Mouse (Mus musculus): ENCODE results near the gene Tmem38b. TPM values are rescaled to one million over a fixed set of nuclear protein-coding genes. Genes with fewer than 3 reads are reported as not detected.

Tmem38b gene
- polyA plus RNA-seq, 1 experiment = 12.5 TPM

GRCm38 (mm10) chr4:53818320-53818719, 7.5 kb upstream of the Tmem38b start:
- Histone ChIP-seq H3K4me3 (ENCODE audit: insufficient read depth, low read depth, low read length) (no peak overlapping the region), H3K36me3 (ENCODE audit: control insufficient read depth, insufficient read depth, low read length) (no peaks in the 10 kb centered on the region), H3K27me3 (replicated peaks; ENCODE audit: control insufficient read depth, insufficient read depth, low read length) (no peaks in the 10 kb centered on the region), H3K4me1 (ENCODE audit: control insufficient read depth, insufficient read depth, low read length) (no peaks in the 10 kb centered on the region), H3K27ac (ENCODE audit: insufficient read depth, low read depth, low read length) (no peak overlapping the region)
- no peak for DNase-seq
- no peak for TF ChIP-seq POLR2A (IDR thresholded peaks at IDR 0.05; ENCODE audit: low read depth, low read length)
- TF ChIP-seq CTCF (conservative IDR thresholded peaks at IDR 0.05; ENCODE audit: insufficient read depth, insufficient read length, low read depth, low read length) = no peak
- 78% methylated on average over 5 of the region's 5 CpGs for WGBS

- no peak overlapping the region for H3K27ac ChIP-seq (ENCODE audit: insufficient read depth, low read depth, low read length)
- H3K27me3 ChIP-seq (replicated peaks; ENCODE audit: control insufficient read depth, insufficient read depth, low read length) = no peaks in the 10 kb centered on the region
- peak; percentile 16 for DNase-seq
- TF ChIP-seq POLR2A (IDR thresholded peaks at IDR 0.05; ENCODE audit: low read depth, low read length) = no peak
- no peak for TF ChIP-seq CTCF (conservative IDR thresholded peaks at IDR 0.05; ENCODE audit: insufficient read depth, insufficient read length, low read depth, low read length)
- H3K36me3 ChIP-seq (ENCODE audit: control insufficient read depth, insufficient read depth, low read length) = no peaks in the 10 kb centered on the region
- no peak overlapping the region for H3K4me3 ChIP-seq (ENCODE audit: insufficient read depth, low read depth, low read length)
- no peaks in the 10 kb centered on the region for H3K4me1 ChIP-seq (ENCODE audit: control insufficient read depth, insufficient read depth, low read length)
- WGBS = 58% methylated on average over 6 of the region's 6 CpGs
Measured at GRCm38 (mm10) chr4:53823697-53824096, 2.1 kb upstream of the Tmem38b start.

GRCm38 (mm10) chr4:53824831-53825230, 1.0 kb upstream of the Tmem38b start:
- 53% methylated on average over 4 of the region's 4 CpGs for WGBS
- no peaks in the 10 kb centered on the region for H3K4me1 ChIP-seq (ENCODE audit: control insufficient read depth, insufficient read depth, low read length)
- TF ChIP-seq POLR2A (IDR thresholded peaks at IDR 0.05; ENCODE audit: low read depth, low read length) (no peak), CTCF (conservative IDR thresholded peaks at IDR 0.05; ENCODE audit: insufficient read depth, insufficient read length, low read depth, low read length) (no peak)
- no peak for DNase-seq
- H3K36me3 ChIP-seq (ENCODE audit: control insufficient read depth, insufficient read depth, low read length) = no peaks in the 10 kb centered on the region
- H3K27ac ChIP-seq (ENCODE audit: insufficient read depth, low read depth, low read length) = no peak overlapping the region
- H3K4me3 ChIP-seq (ENCODE audit: insufficient read depth, low read depth, low read length) = no peak overlapping the region
- no peaks in the 10 kb centered on the region for H3K27me3 ChIP-seq (replicated peaks; ENCODE audit: control insufficient read depth, insufficient read depth, low read length)

- peaks cover 7% of the 10 kb centered on the region; the same call in 1 of the 2 replicates for H3K4me1 ChIP-seq (ENCODE audit: control insufficient read depth, insufficient read depth, low read length)
- 9% methylated on average over 11 of the region's 11 CpGs for WGBS
- H3K36me3 ChIP-seq (ENCODE audit: control insufficient read depth, insufficient read depth, low read length) = no peaks in the 10 kb centered on the region
- peak; percentile 11 for DNase-seq
- TF ChIP-seq CTCF (conservative IDR thresholded peaks at IDR 0.05; ENCODE audit: insufficient read depth, insufficient read length, low read depth, low read length) = no peak
- no peak for TF ChIP-seq POLR2A (IDR thresholded peaks at IDR 0.05; ENCODE audit: low read depth, low read length)
- peak overlapping the region; percentile 36 for H3K27ac ChIP-seq (ENCODE audit: insufficient read depth, low read depth, low read length)
- H3K4me3 ChIP-seq (ENCODE audit: insufficient read depth, low read depth, low read length) = no peak overlapping the region; the same call in 1 of the 2 replicates
- no peaks in the 10 kb centered on the region for H3K27me3 ChIP-seq (replicated peaks; ENCODE audit: control insufficient read depth, insufficient read depth, low read length)
Measured at GRCm38 (mm10) chr4:53826641-53827248, 900 bp downstream of the Tmem38b start.

GRCm38 (mm10) chr4:53827869-53828268, 2.0 kb downstream of the Tmem38b start:
- no peaks in the 10 kb centered on the region for H3K27me3 ChIP-seq (replicated peaks; ENCODE audit: control insufficient read depth, insufficient read depth, low read length)
- no peak for DNase-seq
- H3K4me1 ChIP-seq (ENCODE audit: control insufficient read depth, insufficient read depth, low read length) = peaks cover 7% of the 10 kb centered on the region; the same call in 1 of the 2 replicates
- no peaks in the 10 kb centered on the region for H3K36me3 ChIP-seq (ENCODE audit: control insufficient read depth, insufficient read depth, low read length)
- no peak overlapping the region for H3K27ac ChIP-seq (ENCODE audit: insufficient read depth, low read depth, low read length)
- TF ChIP-seq POLR2A (IDR thresholded peaks at IDR 0.05; ENCODE audit: low read depth, low read length) (no peak), CTCF (conservative IDR thresholded peaks at IDR 0.05; ENCODE audit: insufficient read depth, insufficient read length, low read depth, low read length) (no peak)
- no peak overlapping the region for H3K4me3 ChIP-seq (ENCODE audit: insufficient read depth, low read depth, low read length)
- 66% methylated on average over 5 of the region's 5 CpGs for WGBS

GRCm38 (mm10) chr4:53828914-53829313, 3.1 kb downstream of the Tmem38b start:
- TF ChIP-seq POLR2A (IDR thresholded peaks at IDR 0.05; ENCODE audit: low read depth, low read length) = no peak
- TF ChIP-seq CTCF (conservative IDR thresholded peaks at IDR 0.05; ENCODE audit: insufficient read depth, insufficient read length, low read depth, low read length) = no peak
- 60% methylated on average over 3 of the region's 3 CpGs for WGBS
- DNase-seq = no peak
- Histone ChIP-seq H3K27ac (ENCODE audit: insufficient read depth, low read depth, low read length) (no peak overlapping the region), H3K36me3 (ENCODE audit: control insufficient read depth, insufficient read depth, low read length) (no peaks in the 10 kb centered on the region), H3K27me3 (replicated peaks; ENCODE audit: control insufficient read depth, insufficient read depth, low read length) (no peaks in the 10 kb centered on the region), H3K4me3 (ENCODE audit: insufficient read depth, low read depth, low read length) (no peak overlapping the region), H3K4me1 (ENCODE audit: control insufficient read depth, insufficient read depth, low read length) (peaks cover 7% of the 10 kb centered on the region; the same call in 1 of the 2 replicates)

GRCm38 (mm10) chr4:53830016-53830415, 4.2 kb downstream of the Tmem38b start:
- TF ChIP-seq CTCF (conservative IDR thresholded peaks at IDR 0.05; ENCODE audit: insufficient read depth, insufficient read length, low read depth, low read length) = no peak
- no peak for TF ChIP-seq POLR2A (IDR thresholded peaks at IDR 0.05; ENCODE audit: low read depth, low read length)
- Histone ChIP-seq H3K27ac (ENCODE audit: insufficient read depth, low read depth, low read length) (no peak overlapping the region), H3K4me1 (ENCODE audit: control insufficient read depth, insufficient read depth, low read length) (peaks cover 7% of the 10 kb centered on the region; the same call in 1 of the 2 replicates), H3K27me3 (replicated peaks; ENCODE audit: control insufficient read depth, insufficient read depth, low read length) (no peaks in the 10 kb centered on the region), H3K4me3 (ENCODE audit: insufficient read depth, low read depth, low read length) (no peak overlapping the region), H3K36me3 (ENCODE audit: control insufficient read depth, insufficient read depth, low read length) (no peaks in the 10 kb centered on the region)
- WGBS = 96% methylated on average over 4 of the region's 4 CpGs
- no peak for DNase-seq

Data from kidney, adult 2 months (tissue).